Mouse (Mus musculus): ENCODE measurements around the gene Polr2e. TPM values are rescaled to one million over a fixed set of nuclear protein-coding genes. Genes with fewer than 3 reads are reported as not detected.

Gene Polr2e
- total and polyA plus RNA-seq, 3 experiments = 97.3 to 122 (median 106) TPM

DNA sequence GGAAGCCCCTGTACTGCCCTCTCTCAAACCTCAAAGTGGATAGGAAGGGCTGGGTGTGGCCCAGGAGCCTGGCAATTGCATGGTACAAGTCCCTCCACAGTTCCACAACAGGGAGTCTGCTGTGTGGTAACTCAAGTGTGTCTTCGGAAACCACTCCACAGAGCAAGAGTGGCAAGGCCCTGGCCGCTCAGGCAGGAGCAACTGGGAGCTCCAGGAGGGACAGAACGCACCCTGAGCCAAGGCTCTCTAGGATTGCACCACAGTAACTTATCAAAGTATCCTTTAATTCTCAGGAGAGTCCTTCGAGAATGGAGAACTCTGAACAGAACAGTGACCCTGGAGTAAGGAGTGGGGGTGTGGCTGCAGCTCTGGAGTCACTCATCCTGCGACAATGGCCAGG is 3.9 kb downstream of the Polr2e start:
- no peak for DNase-seq

DNA sequence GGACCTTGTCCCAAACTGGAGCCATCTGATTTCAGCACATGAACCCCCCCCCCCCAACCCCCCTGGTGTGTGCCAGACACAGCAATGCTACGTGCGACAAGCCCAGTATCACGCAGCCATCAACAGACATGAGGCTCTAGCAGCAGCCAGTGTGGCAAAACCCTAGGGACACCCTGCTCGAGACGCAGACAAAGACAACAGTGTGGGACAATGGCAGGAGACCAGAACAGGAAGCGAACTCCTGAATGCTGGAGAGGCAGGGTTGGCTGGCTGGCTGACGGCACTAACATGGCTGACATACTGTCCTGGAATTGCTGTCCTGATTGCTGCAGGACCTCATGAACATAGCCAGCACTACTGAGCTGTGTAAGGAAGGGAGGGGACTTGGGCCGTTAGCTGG is 4.4 kb downstream of the Polr2e start:
- no peak for DNase-seq

DNA sequence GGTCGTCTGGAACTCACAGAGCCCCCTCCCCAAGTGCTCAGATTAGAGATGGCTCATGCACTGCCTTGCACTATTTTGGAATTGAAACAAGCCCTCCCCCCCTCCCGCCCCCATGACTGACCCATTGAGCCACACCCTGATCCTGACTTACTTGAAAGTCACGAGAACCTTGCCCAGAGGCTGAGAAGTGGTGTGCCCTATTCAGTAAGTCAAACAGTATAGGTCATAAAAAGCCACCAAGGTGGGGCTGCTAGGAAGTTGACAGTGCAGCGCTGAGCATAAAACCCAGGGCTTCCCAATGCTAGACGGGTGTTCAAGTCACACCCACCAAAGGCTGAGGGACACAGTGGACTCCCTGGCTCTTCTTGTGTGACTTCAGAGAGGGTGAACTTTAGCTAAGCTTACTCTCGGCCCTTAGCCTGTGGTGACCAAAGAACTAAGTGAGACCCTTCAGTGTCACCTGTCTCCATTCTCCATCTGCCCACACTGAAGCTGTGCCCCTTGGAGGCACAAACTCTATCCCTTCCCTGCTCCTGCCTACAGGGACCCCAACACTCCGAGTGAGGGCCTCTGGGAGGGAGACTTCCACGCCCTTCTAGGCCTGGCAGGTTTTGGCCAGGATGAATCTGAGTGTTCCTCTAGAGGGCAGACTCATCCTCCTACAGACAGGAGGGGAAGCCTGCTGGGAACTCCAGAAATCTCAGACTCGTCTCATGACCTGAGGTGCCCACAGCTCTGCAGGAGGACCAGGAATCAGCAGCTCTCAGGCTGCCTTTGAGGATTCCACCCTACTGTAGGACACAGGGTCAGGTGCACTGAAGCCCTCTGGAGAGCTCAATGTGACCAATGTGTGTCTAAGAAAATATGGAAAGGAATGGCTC is 5.8 kb downstream of the Polr2e start:
- DNase-seq = peak; percentile 72

DNA sequence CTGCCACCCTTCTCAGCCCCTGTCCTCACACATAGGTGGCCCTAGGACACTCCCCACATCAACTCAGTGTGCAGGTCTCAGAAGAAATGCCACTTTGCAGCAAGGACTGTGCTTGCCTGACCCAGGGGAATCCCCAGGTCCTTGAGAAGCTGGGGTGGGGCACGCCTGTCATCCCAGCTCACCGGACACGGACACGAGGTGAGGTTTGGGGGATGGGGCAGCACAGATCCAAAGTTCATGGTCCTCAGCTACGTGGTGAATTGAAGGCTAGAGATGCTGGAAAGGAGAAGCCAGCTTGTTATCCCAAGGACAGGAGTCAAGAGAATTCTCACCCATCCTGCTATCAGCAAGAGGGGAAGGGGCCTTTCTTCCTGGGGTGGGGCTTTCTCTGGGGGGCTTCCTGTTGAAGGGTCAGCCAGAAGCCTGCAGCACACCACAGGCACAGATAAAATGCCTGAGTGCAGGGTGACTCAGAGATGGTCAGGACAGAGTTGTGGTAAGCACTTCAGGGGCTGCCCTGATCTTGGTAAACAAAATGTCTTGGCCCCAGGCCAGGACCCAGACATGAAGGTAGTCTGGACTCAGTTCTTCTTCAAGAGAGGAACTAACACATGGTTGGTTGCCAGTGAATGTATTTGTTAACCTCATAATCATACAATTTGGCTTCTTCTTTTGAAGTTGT is 6.7 kb downstream of the Polr2e start:
- peak; percentile 82 for DNase-seq

DNA sequence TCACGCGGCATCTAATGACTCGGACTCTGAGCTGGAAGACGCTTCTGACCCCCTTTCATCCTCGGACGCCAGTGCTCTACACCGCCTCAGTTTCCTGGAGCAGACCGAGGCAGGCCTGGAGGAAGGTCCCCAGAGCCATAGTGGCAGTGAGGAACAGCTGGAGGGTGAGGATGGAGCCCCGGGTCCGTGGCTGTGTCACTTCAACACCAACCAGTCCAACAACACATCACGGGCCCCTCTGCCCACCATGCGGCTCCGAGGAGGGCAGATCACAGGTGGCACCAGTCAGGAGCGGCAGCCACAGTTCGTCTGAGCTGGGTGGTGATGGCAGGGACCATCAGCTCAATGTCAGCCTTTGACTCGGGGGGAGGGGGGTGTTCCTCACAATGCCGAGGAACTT is 8.9 kb downstream of the Polr2e start:
- DNase-seq = no peak

DNA sequence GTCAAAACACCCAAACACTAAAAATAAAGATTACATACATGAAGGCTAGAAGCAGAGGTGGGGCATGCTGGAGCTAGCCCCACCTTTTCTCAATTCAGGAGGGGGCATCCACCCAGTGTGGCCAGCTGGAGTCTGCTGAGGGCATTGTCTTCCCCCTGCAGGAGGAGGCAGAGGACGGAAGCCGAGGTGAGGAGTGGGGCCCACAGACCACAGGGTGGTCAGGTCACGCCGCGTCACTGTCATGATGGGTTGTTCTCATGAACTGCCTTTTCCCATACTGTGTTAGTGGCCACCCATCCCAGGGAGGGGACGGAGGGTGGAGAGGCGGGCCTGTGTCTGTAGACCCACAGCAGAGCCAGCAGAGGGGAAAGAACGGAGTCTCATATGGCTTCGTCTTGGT is 9.4 kb downstream of the Polr2e start:
- DNase-seq = no peak

DNA sequence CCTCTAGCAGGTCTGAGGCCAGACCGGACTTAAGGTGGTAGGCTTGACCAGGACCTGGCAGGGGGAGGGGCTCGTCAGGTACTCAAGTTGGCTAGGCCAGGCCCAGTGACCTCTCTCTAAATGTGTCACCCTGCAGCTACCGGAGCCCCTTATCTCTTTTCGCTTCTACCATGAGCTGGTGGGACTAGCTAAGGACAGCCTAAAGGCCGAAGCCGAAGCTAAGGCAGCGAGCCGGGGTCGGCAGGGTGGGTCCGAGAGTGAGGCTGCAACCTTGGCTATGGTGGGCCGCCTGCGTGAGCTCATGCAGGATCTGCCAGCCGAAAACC is 11.1 kb downstream of the Polr2e start:
- no peak for DNase-seq

DNA sequence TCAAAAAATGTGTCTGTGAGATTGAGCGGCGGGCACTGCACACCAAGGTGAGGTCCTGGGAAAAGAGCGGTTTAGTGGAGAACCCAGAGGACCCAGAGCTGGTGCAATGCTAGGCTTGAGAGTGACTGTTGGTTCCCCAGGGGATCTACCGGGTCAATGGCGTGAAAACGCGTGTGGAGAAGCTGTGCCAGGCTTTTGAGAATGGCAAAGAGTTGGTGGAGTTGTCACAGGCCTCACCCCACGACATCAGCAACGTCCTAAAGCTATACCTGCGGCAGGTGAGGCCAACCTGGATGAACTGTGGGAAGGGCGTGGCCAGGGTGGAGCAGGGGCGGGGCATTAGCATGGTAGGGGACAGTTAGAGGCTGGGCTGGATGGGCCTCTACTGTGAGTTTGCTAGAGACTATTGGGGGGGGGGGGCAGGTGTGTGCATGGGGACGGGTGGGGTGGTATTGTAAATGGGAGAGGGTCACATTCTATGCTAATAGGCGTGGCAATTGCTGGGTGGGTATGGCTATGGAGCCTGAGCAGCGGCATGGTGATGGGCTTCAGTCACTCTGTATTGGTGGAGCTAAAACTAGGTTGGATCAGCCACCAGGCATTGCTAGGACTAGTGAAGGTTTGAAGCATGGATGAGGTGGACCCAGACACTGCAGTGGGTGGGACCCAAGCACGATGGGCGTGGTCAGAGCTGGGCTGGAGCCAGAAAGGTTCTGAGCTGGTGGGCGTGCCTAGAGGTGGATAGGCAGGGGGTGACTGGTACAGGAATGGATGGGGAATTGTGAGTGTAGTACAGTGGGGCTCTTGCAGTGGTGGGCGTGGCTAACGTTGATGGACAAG is 11.7 kb downstream of the Polr2e start:
- no peak for DNase-seq

DNA sequence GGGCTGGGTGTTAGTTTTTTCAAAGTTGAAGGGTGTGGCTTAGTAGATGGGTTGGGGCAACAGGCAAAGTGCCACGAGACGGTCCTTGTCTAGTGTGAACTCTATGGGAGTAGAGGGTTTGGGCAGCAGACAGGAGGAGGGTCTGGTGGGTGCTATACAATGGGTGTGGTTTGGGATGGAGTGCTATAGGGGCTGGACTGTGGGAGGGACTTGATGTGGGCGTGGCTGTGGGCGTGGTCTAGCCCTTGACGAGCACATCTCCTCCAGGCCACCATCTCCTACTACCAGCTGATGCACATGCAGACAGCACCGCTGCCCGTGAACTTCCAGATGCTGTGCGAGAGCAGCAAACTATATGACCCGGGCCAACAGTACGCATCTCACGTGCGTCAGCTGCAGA is 13.7 kb downstream of the Polr2e start:
- DNase-seq = no peak

DNA sequence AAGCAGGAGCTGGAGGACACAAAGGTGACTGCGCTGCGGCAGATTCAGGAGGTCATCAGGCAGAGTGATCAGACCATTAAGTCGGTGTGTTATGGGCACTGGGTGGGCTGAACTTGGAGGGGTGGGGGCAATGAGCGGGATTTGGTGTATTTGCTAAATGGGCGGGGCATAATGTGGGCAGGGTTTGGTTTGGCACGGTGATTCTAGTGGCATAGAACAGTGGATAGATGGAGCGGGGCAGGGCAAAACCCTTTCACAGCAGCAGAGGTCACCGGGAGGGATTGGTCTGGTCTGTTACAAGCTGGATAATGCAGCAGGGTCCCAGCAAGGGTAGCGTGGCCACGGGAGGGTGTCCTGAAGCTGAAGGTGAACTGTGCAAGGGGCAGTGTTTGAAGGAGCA is 14.1 kb downstream of the Polr2e start:
- DNase-seq = no peak

DNA sequence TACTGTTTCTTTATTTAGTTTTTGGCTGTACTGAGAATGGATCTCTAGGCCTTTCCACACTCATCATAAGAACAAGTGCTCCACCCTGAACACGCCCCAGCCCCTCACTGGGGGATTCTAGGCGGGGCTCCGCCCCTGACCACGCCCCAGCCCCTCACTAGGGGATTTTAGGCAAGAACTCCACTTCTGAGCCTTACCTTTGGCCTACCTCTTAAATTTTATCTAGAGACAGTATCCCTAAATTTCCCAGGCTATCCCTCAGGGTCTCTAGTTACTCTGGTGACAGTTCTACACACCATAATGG is 14.6 kb downstream of the Polr2e start:
- no peak for DNase-seq

DNA sequence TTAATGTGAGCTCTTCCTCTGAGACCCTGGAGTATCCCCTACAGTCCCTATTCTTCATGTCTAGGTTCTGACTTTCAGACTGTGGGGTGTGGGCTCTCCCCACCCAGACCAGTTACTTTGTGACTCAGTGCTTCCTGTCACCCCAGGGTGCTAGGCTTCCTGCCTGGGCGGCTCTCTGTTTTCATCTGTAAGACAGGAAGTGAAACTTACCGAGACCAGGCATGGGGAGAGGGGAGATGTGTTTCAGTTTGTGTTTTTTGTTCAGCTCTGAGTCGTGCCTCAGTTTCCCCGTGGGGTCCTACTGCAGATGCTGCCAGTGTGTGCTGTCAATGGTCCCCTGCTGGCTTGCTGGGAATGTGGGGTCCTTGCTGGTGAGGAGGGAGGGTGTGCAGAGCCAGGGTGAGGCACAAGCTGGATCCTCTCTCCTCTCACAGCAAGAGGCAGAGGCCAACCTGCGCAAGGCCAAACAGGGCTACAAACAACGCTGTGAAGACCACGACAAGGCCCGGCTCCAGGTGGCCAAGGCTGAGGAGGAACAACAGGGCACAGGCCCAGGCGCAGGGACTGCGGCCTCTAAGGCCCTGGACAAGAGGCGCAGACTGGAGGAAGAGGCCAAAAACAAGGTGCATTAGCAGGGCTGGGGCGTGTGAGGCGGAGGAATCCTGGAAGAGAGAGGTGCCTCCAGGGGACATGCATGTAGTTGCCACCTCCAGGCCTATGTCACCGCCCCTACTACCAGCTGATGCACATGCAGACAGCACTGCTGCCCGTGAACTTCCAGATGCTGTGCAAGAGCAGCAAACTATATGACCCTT is 15.2 kb downstream of the Polr2e start:
- no peak for DNase-seq

DNA sequence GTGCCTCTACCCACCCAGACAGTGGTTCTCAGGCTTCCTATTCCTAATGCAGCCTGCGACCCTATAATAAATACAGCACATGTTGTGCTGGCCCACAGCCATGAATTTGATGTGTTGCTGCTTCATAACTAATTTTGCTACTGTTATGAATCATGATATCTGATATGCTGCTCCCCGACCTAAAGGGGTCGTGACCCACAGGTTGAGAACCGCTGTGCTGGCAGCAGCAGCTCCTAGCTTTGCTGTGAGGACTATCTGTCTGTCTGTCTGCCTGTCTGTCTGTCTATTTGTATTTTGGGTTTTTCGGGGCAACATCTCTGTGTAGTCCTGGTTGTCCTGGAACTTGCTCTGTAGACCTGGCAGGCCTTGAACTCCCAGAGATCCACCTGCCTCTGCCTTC is 15.8 kb downstream of the Polr2e start:
- DNase-seq = no peak

DNA sequence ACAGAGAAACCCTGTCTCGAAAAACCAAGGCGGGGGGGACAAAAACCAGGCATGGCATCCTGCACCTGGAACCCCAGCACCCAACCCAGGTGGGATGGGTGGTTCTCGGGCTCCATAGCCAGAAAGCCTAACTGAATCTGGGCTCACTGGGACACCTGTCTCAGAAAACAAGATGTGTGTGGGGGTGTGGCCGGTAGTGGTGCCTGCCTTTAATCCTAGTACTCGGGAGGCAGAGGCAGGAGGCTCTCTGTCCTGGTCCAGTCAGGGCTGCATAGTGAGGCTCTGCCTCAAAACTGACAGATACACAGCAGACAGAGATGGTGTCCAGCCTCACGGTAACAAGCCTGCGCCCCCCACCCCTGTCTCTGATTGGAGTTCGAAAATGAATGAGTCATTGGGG is 16.8 kb downstream of the Polr2e start:
- DNase-seq = no peak

DNA sequence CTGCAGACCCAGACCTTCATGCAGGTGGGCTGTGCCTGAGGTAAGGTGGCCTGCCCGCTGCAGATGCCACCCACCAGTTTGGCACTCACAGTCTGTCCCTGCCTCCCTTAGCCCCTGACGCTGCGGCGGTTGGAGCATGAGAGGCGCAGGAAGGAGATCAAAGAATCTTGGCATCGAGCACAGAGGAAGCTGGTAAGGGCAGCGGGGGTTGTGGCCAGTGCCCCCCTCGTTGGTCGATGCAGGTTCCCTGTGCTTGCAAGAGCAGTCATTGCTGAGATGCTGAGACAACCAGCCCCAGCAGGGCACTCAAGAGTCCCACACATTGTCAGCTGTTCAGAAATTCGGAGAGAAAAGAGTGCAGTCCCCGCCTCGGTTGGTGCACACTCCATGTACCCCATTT is 17.4 kb downstream of the Polr2e start:
- DNase-seq = no peak

DNA sequence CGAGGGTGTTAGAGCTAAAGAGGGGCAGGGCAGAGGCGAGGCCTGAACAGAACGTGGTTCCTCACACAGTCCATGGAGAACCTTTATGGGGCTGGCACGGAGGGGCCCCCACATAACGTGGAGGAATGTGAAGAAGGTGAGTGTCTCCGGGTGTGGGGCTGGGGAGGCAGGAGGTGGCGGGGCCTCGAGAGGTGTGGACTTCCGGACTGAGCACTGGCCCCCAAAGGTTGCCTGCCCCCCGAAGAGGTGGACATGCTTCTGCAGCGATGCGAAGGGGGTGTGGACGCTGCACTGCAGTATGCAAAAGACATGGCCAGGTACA is 18.3 kb downstream of the Polr2e start:
- DNase-seq = no peak

DNA sequence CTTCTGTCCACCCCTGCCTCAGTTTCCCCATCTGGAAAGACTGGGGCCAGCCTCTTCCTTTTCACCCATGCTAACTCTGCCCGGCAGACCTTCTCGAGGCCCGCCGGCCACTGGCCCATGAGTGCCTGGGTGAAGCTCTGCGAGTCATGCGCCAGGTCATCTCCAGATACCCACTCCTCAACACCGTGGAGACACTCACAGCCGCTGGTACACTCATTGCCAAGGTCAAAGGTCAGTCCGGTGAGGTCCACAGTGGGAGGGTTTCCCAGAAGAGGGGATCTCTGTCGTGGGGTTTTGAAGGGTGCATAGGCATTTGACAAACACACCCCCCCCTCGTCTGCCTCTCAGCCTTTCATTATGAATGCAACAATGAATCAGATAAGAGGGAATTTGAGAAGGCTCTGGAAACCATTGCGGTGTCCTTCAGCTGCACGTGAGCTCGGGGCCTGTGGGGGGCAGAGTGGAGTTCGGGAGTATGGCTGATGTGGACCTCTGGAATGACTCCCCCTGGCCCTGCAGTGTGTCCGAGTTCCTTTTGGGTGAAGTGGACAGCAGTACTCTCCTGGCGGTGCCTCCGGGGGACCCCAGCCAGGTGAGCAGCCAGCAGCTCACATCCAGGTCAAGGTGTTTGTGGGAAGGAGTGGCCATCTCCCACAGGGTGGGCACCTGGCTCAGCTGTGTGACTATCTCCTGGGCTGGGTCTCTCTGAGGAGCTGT is 18.8 kb downstream of the Polr2e start:
- DNase-seq = no peak

DNA sequence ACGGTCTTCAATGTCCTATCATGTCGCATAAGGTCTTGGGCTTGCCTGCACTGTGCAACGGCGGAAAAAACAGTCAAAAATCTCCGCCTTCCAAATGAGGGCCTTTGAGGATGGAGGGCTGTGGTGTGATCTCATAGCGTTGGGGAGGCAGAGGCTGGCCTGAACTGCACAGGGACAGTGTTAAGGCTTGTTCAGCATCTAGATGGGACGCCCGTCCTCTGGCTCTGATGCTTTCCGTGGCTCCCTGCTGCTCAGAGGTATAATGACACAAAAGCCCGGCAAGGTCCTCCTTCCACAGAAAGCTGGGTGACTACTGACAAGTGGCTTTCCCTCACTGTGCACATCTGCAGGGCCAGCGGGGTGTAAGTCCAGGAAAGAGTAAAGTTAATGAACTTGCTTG is 19.4 kb downstream of the Polr2e start:
- no peak for DNase-seq

DNA sequence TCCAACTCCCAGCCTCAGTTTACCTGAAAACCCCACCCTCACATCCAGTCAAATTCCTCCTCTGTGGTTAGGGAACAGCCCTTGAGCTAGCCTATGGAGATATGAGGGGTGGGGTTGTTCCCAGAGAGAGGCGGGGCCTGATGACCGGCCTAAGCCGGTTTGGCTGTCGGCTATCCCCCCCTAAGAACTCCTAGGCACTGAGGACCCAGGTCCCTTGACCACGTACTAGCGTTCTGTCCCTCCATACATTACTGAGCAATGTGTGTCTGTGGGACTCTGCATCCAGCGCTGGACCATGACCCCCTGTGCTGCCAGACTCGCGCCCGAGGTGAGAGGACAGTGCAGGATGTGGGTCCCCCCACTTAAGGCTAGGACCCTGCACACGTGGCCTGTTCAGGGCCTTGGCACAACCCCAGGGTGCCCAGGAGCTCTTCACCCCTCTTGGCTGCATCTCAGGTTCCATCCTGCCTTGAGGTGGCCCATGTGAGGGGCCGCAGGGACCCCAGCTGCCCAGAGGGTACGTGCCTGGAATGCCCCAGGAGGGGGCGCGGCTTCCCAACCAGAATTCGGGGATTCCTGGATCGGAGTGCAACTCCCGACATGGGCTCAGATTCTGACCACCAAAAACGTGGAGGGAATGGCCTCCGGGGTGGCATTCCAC is 20.0 kb downstream of the Polr2e start:
- DNase-seq = no peak

DNA sequence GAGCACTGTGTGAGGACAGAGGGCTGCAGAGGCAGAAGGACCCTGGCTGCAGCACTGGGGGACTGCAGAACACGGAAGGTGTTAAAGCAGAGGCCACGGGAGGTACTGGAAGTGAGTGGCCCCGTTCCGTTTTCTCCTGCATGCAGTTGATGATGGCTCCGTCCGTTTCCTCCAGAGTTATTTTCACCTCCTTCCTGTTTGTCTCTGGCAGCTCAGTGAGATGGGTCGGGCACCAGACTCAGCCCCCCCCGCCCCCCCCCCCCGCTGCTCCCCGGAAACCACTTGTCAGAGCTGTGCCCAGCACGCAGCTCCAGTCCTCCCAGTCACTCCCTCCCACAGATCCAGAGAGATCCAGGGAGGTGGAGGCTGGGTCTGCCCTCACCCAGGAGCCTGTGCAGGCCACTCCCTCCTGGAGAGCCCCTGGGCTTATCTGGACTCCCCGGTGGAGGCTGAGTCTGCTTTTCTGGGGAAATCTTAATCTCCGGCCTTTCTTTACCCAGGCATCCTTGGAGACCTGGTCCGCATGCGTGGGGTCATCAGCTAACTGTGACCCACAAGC is 20.8 kb downstream of the Polr2e start:
- DNase-seq = no peak

DNA sequence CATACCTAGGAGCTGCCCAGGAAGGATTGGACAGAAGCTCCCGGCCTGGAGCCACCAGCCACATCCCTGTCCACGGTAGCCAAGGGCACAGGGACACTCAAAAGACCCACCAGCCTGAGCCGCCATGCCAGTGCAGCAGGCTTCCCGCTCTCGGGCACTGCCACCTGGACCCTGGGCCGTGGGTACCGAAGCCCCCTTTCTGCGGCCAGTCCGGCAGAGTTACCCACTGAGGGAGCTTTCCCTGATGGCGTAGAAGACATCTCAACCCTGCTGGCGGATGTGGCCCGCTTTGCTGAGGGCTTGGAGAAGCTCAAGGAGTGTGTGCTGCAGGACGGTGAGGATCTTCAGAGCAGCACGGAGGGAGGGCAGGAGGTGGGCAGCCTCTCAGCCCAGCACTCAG is 21.8 kb downstream of the Polr2e start:
- no peak for DNase-seq

Measured in adrenal gland, adult 2 months (tissue).